Mouse (Mus musculus) lung, embryonic 15.5 days (tissue): ENCODE measurements around the gene Gm10272. TPM values are rescaled to one million over a fixed set of nuclear protein-coding genes. Genes with fewer than 3 reads are reported as not detected.

Experiments used
- ATAC-seq: fragments of 200-750 bp; cut with Nextera tagmentation; 2 replicates; pipeline ENCODE4 v1.8.0; 2017; ENCODE audit warnings: moderate number of reproducible peaks, borderline replicate concordance; ENCODE audit not compliant: low FRiP score, low TSS enrichment; ENCODE audit errors: extremely low read depth
- H3K27ac ChIP-seq: fragments of 300-500 bp; sonication (generic); 2 replicates; pipeline ENCODE4 v1.5.1; 2015; ENCODE audit warnings: moderate library complexity, mild to moderate bottlenecking, inconsistent platforms
- H3K27me3 ChIP-seq: fragments of 300-500 bp; sonication (generic); 2 replicates; pipeline ENCODE4 v1.6.1; 2015; ENCODE audit warnings: inconsistent platforms
- H3K36me3 ChIP-seq: fragments of 300-500 bp; sonication (generic); 2 replicates; pipeline ENCODE4 v1.6.1; 2015; ENCODE audit warnings: inconsistent platforms
- H3K4me1 ChIP-seq: fragments of 300-500 bp; sonication (generic); 2 replicates; pipeline ENCODE4 v1.6.1; 2015; ENCODE audit warnings: inconsistent platforms
- H3K4me2 ChIP-seq: fragments of 300-500 bp; sonication (generic); 2 replicates; pipeline ENCODE4 v1.6.1; 2015; ENCODE audit warnings: inconsistent platforms, mild to moderate bottlenecking, moderate library complexity
- H3K4me3 ChIP-seq: fragments of 300-500 bp; sonication (generic); 2 replicates; pipeline ENCODE4 v1.5.1; 2015; ENCODE audit warnings: mild to moderate bottlenecking, inconsistent platforms
- H3K9ac ChIP-seq: fragments of 300-500 bp; sonication (generic); 2 replicates; pipeline ENCODE4 v1.6.1; 2015; ENCODE audit warnings: inconsistent platforms
- H3K9me3 ChIP-seq: fragments of 300-500 bp; sonication (generic); 2 replicates; pipeline ENCODE4 v1.6.1; 2016; ENCODE audit warnings: inconsistent platforms
- WGBS: fragments of 180-500 bp; shearing (Covaris S2); methylation state at CpG from one replicate; pipeline ENCODE4 v1.1.7; 2015; 5-methylcytosine and 5-hydroxymethylcytosine counted together
- polyA plus RNA-seq: library from polyadenylated mRNA; unstranded; fragments of >200 nt; fragmentation: Nextera tagmentation; extraction: Ambion mirVana; gene quantifications from 2 replicates; pipeline ENCODE4 v1.2.1, GENCODE M21; 2015

The Gm10272 gene
- polyA plus RNA-seq, result not detected in 2 replicates

- no peaks in the 10 kb centered on the region for H3K9me3 ChIP-seq
- H3K9ac ChIP-seq, result no peak within 1 kb of the TSS
- no peak for ATAC-seq
- no peak within 1 kb of the TSS for H3K4me2 ChIP-seq
- no peaks in the 10 kb centered on the region for H3K27me3 ChIP-seq
- 96% methylated on average over 1 of the region's 1 CpGs for WGBS
- no peaks in the 10 kb centered on the region for H3K4me1 ChIP-seq
- no peak within 1 kb of the TSS for H3K27ac ChIP-seq
- no peak within 1 kb of the TSS for H3K4me3 ChIP-seq
- H3K36me3 ChIP-seq, result no peaks in the 10 kb centered on the region
Measured at GRCm38 (mm10) chr10:77706326-77706725, at the start of gene Gm10272. TSS of gene Gm10272 (plus strand) at chr10:77706626.

- no peak overlapping the region for H3K9ac ChIP-seq
- H3K4me1 ChIP-seq, result peaks cover 9% of the 10 kb centered on the region; the same call in 1 of the 2 replicates
- ATAC-seq, result peak; percentile 71; the same call in 1 of the 2 replicates
- 47% methylated on average over 15 of the region's 15 CpGs for WGBS
- no peak overlapping the region for H3K27ac ChIP-seq
- no peak overlapping the region for H3K4me3 ChIP-seq
- no peaks in the 10 kb centered on the region for H3K36me3 ChIP-seq
- H3K9me3 ChIP-seq, result no peaks in the 10 kb centered on the region
- no peaks in the 10 kb centered on the region for H3K27me3 ChIP-seq
- H3K4me2 ChIP-seq, result no peak overlapping the region
Measured at GRCm38 (mm10) chr10:77658286-77658994, 48.0 kb upstream of the Gm10272 start.

DNA sequence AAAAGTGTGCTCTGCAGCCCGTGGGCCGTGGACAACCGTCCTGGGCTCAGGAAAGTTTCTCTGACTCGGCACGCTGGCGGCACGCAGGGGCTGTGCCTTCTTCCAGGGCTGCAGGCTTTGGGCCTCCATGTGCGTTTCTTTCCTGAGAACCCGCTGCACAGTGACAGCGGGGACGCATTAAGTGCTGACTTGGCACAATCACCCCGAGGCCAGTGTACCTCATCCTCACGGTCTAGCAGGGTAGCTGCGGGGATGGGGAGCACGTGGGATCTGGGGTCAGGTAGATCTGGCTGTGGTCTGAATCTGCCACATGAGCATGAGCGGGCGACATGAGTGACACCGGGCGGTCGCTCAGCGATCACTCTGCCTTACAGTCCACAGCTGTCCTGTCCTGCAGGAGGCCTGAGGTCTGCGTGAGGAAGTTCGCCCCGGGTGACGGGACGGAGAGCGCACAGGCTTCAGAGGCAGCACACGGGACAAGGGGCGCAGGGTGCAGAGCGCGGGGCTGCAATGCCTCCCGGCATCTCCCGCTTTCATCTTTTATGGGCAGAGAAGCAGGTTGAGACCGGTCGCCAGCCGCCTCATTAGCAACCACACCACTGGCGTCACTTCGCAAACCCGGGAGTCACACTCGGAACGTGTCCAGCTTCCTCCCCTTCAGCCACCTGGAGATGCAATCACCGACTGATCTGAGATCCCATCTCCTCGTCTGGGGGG lies 42.3 kb upstream of the Gm10272 start:
- Histone ChIP-seq H3K27ac (no peak overlapping the region), H3K4me2 (no peak overlapping the region), H3K4me1 (0 out of 2 replicates have a peak, but pooled peaks cover 4% of the 10 kb centered on the region), H3K27me3 (peaks cover 5% of the 10 kb centered on the region; the same call in 1 of the 2 replicates), H3K9ac (no peak overlapping the region), H3K9me3 (no peaks in the 10 kb centered on the region), H3K4me3 (no peak overlapping the region), H3K36me3 (no peaks in the 10 kb centered on the region)
- no peak for ATAC-seq
- 36% methylated on average over 43 of the region's 43 CpGs for WGBS

GRCm38 (mm10) chr10:77666342-77666741 lies 40.1 kb upstream of the Gm10272 start:
- 0 out of 2 replicates have a peak, but pooled peaks cover 4% of the 10 kb centered on the region for H3K4me1 ChIP-seq
- ATAC-seq, result no peak
- no peaks in the 10 kb centered on the region for H3K36me3 ChIP-seq
- no peak overlapping the region for H3K27ac ChIP-seq
- H3K4me3 ChIP-seq, result no peak overlapping the region
- no peak overlapping the region for H3K4me2 ChIP-seq
- peaks cover 5% of the 10 kb centered on the region; the same call in 1 of the 2 replicates for H3K27me3 ChIP-seq
- WGBS, result 57% methylated on average over 8 of the region's 8 CpGs
- H3K9ac ChIP-seq, result no peak overlapping the region
- no peaks in the 10 kb centered on the region for H3K9me3 ChIP-seq

DNA sequence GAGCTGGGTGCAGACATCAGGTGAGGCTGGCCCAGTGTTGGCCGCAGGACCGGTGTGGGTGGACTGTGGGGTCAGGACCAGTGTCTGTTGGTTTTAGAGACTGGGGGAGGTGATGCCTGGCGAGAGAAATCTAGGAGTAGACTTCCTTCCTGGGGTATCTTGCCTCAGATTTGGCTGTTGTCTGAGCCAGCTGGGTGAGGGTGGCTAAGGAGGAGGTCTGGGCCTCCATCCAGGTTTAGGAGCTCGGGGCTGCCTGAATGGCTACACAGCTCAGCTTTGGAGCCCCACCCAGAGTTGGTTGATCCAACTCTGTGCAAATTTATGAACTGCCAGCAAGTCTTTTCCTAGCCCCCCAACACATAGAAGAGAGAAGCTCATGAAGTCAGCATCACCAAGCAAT lies 39.0 kb upstream of the Gm10272 start:
- peaks cover 5% of the 10 kb centered on the region; the same call in 1 of the 2 replicates for H3K27me3 ChIP-seq
- 63% methylated on average over 4 of the region's 4 CpGs for WGBS
- no peak overlapping the region for H3K4me2 ChIP-seq
- no peak overlapping the region for H3K9ac ChIP-seq
- H3K36me3 ChIP-seq, result no peaks in the 10 kb centered on the region
- H3K27ac ChIP-seq, result no peak overlapping the region
- H3K4me3 ChIP-seq, result no peak overlapping the region
- 0 out of 2 replicates have a peak, but pooled peaks have one; percentile 26 for ATAC-seq
- H3K9me3 ChIP-seq, result no peaks in the 10 kb centered on the region
- 0 out of 2 replicates have a peak, but pooled peaks cover 4% of the 10 kb centered on the region for H3K4me1 ChIP-seq

DNA sequence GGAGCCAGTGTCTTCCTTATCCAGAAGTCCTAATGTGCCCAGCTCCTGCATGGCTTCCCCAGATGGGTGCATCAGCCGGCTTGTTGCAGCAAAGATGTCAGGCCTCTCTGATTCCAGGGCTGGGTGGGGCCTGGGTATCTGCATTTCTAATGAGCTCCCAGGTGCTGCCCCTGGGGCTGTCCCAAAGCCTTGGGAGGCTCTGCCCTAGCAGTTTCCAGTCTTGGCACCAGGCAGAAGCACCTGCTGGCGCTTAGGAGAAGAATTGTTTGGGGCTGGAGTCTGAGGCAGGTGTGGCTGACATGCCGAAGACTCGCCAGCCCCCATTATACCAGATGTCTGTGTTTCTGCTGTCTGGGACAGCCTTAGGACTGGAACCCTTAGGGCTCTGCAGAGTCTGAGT lies 35.7 kb upstream of the Gm10272 start:
- whole genome bisulfite sequencing, result 69% methylated on average over 4 of the region's 4 CpGs
- no peak overlapping the region for H3K9ac ChIP-seq
- no peaks in the 10 kb centered on the region for H3K9me3 ChIP-seq
- 0 out of 2 replicates have a peak, but pooled peaks cover 4% of the 10 kb centered on the region for H3K4me1 ChIP-seq
- no peaks in the 10 kb centered on the region for H3K36me3 ChIP-seq
- ATAC-seq, result no peak
- H3K4me3 ChIP-seq, result no peak overlapping the region
- no peak overlapping the region for H3K27ac ChIP-seq
- no peak overlapping the region for H3K4me2 ChIP-seq
- peaks cover 4% of the 10 kb centered on the region for H3K27me3 ChIP-seq

DNA sequence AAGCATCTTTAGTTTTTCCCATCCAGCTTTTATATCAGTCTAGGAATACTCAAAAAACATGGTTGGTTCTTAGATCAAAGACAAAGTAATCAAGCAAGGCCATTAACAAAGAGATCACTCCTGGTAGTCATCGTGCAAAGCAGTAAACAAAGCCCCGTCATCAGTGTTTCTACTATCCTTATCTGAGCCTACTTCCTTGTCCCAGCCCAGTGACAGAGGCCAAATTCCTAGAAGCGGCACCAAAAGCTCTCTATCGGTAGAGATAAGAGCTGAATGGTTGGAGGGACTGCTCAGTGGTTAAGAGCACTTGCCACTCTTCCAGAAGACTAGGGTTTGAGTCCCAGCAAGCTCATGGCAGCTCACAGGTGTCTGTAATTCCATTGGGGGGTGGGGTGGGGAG lies 34.9 kb upstream of the Gm10272 start:
- H3K4me1 ChIP-seq, result 0 out of 2 replicates have a peak, but pooled peaks cover 4% of the 10 kb centered on the region
- 17% methylated on average over 4 of the region's 4 CpGs for WGBS
- no peak overlapping the region for H3K4me3 ChIP-seq
- peaks cover 12% of the 10 kb centered on the region for H3K27me3 ChIP-seq
- ATAC-seq, result no peak
- H3K36me3 ChIP-seq, result no peaks in the 10 kb centered on the region
- no peak overlapping the region for H3K27ac ChIP-seq
- no peak overlapping the region for H3K4me2 ChIP-seq
- H3K9me3 ChIP-seq, result no peaks in the 10 kb centered on the region
- no peak overlapping the region for H3K9ac ChIP-seq

DNA sequence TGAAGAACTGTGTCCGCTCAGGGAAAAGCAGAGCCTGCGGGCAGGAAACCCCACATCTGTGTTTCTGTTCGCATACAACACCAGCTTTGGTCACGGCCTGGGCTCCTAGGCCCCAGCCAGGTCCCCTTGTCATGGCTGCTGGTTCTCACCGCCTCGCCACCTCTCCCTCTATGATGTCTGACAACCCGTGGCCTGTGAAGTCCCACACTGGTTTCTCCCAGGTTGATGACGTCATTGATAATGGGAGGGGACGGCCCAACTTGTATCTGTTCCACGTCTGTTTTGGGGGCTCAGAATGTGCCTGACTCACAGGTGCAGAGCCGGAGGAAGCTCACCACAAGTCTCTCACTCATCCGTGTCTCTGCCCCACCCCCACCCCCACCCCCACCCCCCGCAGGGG lies 32.7 kb upstream of the Gm10272 start:
- H3K9me3 ChIP-seq, result no peaks in the 10 kb centered on the region
- ATAC-seq, result no peak
- peaks cover 34% of the 10 kb centered on the region for H3K27me3 ChIP-seq
- H3K4me1 ChIP-seq, result peaks cover 7% of the 10 kb centered on the region
- H3K36me3 ChIP-seq, result no peaks in the 10 kb centered on the region
- H3K4me2 ChIP-seq, result no peak overlapping the region
- WGBS, result 57% methylated on average over 13 of the region's 13 CpGs
- no peak overlapping the region for H3K9ac ChIP-seq
- H3K27ac ChIP-seq, result no peak overlapping the region
- no peak overlapping the region for H3K4me3 ChIP-seq

DNA sequence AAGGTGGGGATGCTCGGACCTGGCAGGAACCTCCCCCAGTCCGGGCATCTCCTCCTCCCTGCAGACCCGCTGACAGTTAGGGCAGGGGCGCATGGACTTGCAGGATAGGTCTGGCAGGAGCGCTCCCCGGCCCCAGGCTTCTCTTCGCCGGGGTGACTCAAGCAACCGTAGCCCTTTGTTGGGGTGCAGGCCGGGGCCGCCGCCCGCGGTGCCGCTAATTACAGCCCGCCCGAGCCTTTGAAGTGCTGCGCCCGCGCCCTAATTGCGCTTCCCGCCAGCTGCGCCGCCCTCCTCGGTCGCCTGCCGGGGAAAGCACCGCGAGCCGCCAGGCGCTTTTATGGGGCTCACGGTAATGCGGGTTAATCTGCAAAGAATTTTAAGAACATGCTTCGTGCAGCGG lies 28.9 kb upstream of the Gm10272 start:
- no peak overlapping the region for H3K9ac ChIP-seq
- H3K4me3 ChIP-seq, result peak overlapping the region; percentile 24
- peaks cover 7% of the 10 kb centered on the region for H3K4me1 ChIP-seq
- no peaks in the 10 kb centered on the region for H3K36me3 ChIP-seq
- no peaks in the 10 kb centered on the region for H3K9me3 ChIP-seq
- H3K27me3 ChIP-seq, result peaks cover 39% of the 10 kb centered on the region
- ATAC-seq, result no peak
- H3K27ac ChIP-seq, result no peak overlapping the region
- peak overlapping the region; percentile 54 for H3K4me2 ChIP-seq
- under 1% methylated on average over 35 of the region's 35 CpGs for WGBS

DNA sequence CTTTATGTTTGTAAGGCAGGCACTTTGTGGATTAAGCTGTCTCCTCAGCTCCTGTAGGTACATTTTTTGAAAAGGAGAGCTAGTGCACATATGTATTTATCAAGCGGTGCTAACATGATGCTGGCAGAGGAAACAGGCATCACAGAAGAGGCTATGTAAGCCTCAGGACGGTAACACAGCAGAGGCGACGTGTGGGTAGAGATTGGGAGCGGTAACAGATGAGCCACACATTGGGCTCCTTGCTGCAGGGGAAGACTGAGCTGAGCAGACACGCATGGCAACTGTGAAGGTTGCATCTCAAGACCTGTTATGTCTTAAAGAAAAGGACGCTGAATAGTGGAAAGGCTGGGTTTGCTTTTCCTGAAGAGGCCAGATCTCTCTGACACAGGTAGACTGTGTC lies 23.4 kb upstream of the Gm10272 start:
- no peak overlapping the region for H3K27ac ChIP-seq
- no peak overlapping the region for H3K4me3 ChIP-seq
- H3K9ac ChIP-seq, result no peak overlapping the region
- H3K4me1 ChIP-seq, result peaks cover 13% of the 10 kb centered on the region
- no peak overlapping the region for H3K4me2 ChIP-seq
- peaks cover 62% of the 10 kb centered on the region for H3K27me3 ChIP-seq
- H3K9me3 ChIP-seq, result no peaks in the 10 kb centered on the region
- no peaks in the 10 kb centered on the region for H3K36me3 ChIP-seq
- 66% methylated on average over 7 of the region's 7 CpGs for WGBS
- ATAC-seq, result no peak

DNA sequence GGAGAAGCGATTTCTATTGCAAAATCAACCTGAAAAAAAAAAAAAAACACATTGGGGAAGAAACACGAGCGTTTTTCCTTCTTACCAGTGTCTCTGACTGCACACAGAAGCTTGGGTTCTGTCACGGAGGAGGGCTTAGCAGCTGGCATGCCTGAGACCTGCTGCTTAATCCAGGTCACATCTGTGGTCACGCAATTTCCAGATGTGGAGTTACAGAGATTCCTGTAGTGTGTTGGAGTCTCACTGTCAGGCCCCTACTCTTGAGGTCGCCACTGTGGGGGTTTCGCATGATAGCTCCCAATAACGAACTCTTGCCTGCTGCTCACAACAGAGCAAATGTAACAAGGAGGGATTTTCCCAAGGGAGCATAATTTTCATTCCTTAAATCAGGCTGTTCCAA lies 22.2 kb upstream of the Gm10272 start:
- Histone ChIP-seq H3K4me2 (no peak overlapping the region), H3K4me1 (peaks cover 13% of the 10 kb centered on the region), H3K36me3 (no peaks in the 10 kb centered on the region), H3K9me3 (no peaks in the 10 kb centered on the region), H3K9ac (no peak overlapping the region), H3K27me3 (peaks cover 51% of the 10 kb centered on the region), H3K4me3 (no peak overlapping the region), H3K27ac (no peak overlapping the region)
- 33% methylated on average over 8 of the region's 8 CpGs for WGBS
- ATAC-seq, result no peak
